Mouse (Mus musculus) liver, adult 2 months (tissue): ENCODE data around the gene Pan2.

Source experiments
- CTCF ChIP-seq: fragments of 200-500 bp; IDR thresholded peaks from 2 replicates; pipeline ENCODE4 v1.5.1; 2011; ENCODE audit warnings: low read depth, low read length, control low read depth
- POLR2A ChIP-seq: fragments of 200-500 bp; IDR thresholded peaks from 2 replicates; pipeline ENCODE4 v1.6.1; 2011; ENCODE audit warnings: low read length, control low read depth; ENCODE audit not compliant: insufficient read depth; ENCODE audit errors: extremely low read depth

DNA sequence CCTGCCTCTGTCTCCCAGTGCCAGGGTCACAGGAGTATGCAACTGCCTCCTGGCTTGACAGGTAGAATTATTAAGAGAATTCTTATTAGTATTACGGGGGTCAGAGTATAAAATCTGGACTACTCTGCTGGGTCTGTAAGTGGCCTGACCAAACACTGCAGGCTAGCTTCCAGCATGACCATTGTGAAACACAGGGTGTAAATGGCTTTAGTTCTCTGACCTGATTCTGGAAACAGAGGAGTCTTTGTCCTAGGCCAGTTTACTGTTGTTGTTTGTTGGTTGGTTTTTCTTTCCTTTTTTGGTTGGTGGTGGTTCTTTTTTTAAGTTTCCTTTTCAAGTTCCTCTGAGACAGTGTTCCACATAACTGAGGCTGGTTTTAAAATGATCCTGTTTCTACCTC, 40.3 kb downstream of the Pan2 start:
- TF ChIP-seq POLR2A (no peak), CTCF (no peak)
